Mouse (Mus musculus): ENCODE measurements around the gene 2310039H08Rik. TPM values are rescaled to one million over a fixed set of nuclear protein-coding genes. Genes with fewer than 3 reads are reported as not detected.

The 2310039H08Rik gene
- total RNA-seq, 4 experiments from 2014 or later: 24.2 to 33.2 (median 28.9) TPM

DNA sequence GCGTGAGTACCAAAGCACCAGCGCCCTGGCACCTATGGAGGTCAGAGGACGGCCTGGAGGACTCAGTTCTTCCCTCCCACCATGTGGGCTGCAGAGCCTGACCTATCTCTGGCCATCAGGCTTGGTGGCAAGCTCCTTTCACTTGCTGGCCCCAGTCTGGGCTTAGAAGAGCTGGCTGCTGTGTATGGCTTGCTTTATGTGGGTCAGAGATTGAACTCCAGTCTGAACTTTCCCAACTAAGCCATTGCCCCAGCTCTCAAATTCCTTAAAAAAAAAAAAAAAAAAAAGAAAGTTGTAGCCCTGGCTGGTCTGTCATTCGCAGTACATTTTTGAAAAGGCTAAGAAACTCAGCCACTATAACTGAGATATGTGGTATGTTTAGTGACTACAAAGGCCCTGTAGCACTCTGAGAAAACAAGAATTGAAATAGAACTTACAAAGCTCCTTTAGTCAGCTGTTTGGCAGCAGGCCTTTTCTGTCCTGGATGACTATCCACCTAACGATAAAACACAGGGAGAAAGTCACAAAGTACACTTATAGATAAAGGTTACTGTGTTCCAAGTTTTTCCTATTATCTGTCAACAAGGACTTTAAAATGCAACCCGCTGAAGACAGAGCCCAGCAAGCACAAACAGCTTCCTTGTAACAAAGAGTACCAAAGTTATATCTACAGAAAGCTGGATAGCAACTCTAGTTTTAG is 36.8 kb downstream of the 2310039H08Rik start:
- DNase-seq (ENCODE audit: low spot score): no peak

DNA sequence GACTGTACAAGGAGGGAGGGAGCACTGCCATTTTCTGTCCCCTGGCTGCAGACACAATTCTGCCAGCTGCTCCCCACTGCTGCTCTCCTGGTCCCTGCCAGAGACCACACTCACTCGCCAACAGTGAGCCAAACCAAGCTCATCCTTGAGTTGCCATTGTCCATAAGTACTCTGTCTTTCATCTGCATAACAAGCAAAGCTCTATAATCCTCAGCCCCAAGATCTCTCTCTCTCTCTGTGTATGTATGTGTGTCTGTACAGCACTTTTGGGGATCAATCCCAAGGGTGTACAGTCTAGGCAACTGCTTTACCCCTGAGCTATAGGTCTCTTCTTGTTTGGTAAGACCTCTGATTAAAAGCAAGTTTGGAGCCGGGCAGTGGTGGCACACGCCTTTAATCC is 38.2 kb downstream of the 2310039H08Rik start:
- DNase-seq (ENCODE audit: low spot score): no peak

GRCm38 (mm10) chr17:46812442-46812841 is 40.0 kb downstream of the 2310039H08Rik start:
- DNase-seq (ENCODE audit: low spot score): no peak

DNA sequence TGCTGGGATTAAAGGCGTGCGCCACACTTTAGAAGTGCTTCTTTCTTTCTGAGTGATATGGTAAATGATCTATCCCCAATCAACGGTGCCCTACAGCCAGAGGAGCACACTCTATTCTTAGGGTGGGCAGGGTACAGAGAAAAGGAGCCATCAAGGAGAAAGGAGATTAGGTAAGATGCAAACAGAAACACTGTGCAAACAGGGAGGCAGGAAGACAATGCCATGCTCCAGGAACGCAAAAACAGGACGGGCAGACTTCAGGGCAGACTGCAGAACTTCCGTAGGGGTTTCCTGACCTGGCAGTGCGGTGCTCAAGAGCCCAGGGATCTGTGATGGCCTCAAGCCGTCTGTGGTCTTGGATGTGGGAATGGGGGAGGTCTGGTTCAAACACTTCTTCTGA is 41.2 kb downstream of the 2310039H08Rik start:
- no peak for DNase-seq (ENCODE audit: low spot score)

DNA sequence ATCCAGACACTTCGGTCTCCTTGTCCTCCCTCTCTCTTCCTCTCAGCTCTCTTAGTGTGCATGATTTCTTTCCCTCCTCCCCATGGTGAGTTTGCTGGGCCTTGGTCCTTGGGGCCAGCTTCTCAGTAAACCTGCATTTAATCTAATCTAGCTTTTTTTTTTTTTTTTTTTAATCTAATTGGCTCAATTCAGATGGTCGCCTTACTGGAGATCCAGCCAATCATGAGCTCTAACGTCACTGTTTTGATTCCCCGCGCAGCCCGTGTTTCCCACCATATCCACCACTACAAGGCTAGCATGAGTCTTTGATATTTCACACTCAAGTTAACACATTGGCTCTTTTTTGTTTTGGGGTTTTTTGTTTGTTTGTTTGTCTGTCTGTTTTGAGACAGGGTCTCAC is 42.1 kb downstream of the 2310039H08Rik start:
- DNase-seq (ENCODE audit: low spot score): no peak

DNA sequence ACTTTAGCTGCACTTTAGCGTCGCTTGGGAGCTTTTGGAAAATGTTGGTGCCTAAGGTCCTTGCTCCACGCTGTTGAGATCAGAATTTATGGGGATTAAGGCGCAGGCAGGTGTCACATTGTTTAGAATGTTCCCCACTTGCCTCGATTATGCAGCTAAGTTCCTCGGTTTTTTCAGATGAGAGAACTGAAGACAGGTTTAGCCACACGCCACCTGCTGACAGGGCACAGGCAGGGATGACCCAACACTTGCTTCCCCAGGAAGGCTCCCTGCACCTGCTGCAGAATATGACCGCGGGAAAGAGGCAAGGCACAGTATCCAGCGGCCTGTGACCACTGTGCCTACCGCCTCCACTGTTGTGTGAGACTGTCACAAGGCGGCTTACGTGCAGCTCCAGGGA is 43.9 kb downstream of the 2310039H08Rik start:
- DNase-seq (ENCODE audit: low spot score): no peak

GRCm38 (mm10) chr17:46817734-46818158 is 45.3 kb downstream of the 2310039H08Rik start:
- DNase-seq (ENCODE audit: low spot score): no peak

DNA sequence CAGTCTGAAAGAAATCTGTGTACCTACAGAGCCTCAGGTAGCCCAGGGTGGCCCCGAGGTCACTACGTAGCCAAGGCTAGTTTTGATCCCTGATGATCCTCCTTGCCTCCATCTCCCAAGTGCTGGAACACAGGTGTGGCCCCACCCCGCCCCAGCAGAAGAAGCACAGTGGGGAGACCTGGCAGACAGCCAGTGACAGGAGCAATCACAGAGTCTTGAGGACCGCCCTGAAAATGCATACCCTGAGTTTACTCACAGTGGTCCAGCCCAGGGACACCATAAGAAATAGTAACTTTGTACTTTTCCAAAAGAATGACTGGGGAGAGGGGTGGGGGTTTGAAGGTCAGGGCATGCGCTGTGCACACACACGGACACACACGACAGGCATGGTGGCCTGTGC is 48.2 kb downstream of the 2310039H08Rik start:
- no peak for DNase-seq (ENCODE audit: low spot score)

Other genes with a start within 250 kb of the 2310039H08Rik start
- 10 to 100 TPM; 22.7 to 28.0 (median 24.9) TPM for gene Cul9, start 226.2 kb upstream of the 2310039H08Rik start, total RNA-seq (2022)
- gene Srf, start 216.5 kb upstream of the 2310039H08Rik start, total RNA-seq (2022): 100 to 1,000 TPM in 2 of 4 experiments, 10 to 100 TPM in 2; 84.1 to 121 (median 98.6) TPM
- gene Ptk7, start 143.1 kb upstream of the 2310039H08Rik start, total RNA-seq (2022): 1 to 10 TPM; 1.8 to 3.5 (median 2.1) TPM
- gene Klc4, start 126.6 kb upstream of the 2310039H08Rik start, total RNA-seq (2022): 10 to 100 TPM; 27.5 to 29.1 (median 28.5) TPM
- 100 to 1,000 TPM; 115 to 133 (median 125) TPM for gene Mrpl2, start 126.4 kb upstream of the 2310039H08Rik start, total RNA-seq (2022)
- 10 to 100 TPM; 16.5 to 21.2 (median 18.7) TPM for gene Cul7, start 122.3 kb upstream of the 2310039H08Rik start, total RNA-seq (2022)
- 10 to 100 TPM; 10.5 to 13.7 (median 12.4) TPM for gene Rrp36, start 98.3 kb upstream of the 2310039H08Rik start, total RNA-seq (2022)
- 10 to 100 TPM; 47.1 to 52.5 (median 51.6) TPM for gene Mea1, start 93.8 kb upstream of the 2310039H08Rik start, total RNA-seq (2022)
- gene Klhdc3, start 91.7 kb upstream of the 2310039H08Rik start, total RNA-seq (2022): 10 to 100 TPM; 53.8 to 65.7 (median 61.5) TPM
- gene Ppp2r5d, start 67.5 kb upstream of the 2310039H08Rik start, total RNA-seq (2022): 10 to 100 TPM; 25.1 to 31.0 (median 28.6) TPM
- 10 to 100 TPM; 34.4 to 37.4 (median 35.7) TPM for gene Pex6, start 61.2 kb upstream of the 2310039H08Rik start, total RNA-seq (2022)
- gene Gnmt, start 43.5 kb upstream of the 2310039H08Rik start, total RNA-seq (2022): 1 to 10 TPM; 2.6 to 7.2 (median 3.4) TPM
- 10 to 100 TPM; 17.2 to 22.1 (median 18.4) TPM for gene Cnpy3, start 20.4 kb upstream of the 2310039H08Rik start, total RNA-seq (2022)
- gene Ptcra, start 8.9 kb upstream of the 2310039H08Rik start, total RNA-seq (2022): not detected
- gene Rpl7l1, start 10.0 kb downstream of the 2310039H08Rik start, total RNA-seq (2022): 10 to 100 TPM; 43.9 to 58.6 (median 52.8) TPM
- 10 to 100 TPM; 12.8 to 15.3 (median 14.4) TPM for gene Bicral, start 85.8 kb downstream of the 2310039H08Rik start, total RNA-seq (2022)
- 10 to 100 TPM; 15.4 to 18.6 (median 17.3) TPM for gene Tbcc, start 118.0 kb downstream of the 2310039H08Rik start, total RNA-seq (2022)
- not detected for gene Prph2, start 137.8 kb downstream of the 2310039H08Rik start, total RNA-seq (2022)
- 10 to 100 TPM; 78.8 to 87.7 (median 82.8) TPM for gene Ubr2, start 237.9 kb downstream of the 2310039H08Rik start, total RNA-seq (2022)

All from heart, adult 8-10 months (tissue).